8 mouse cellular contexts compared by ENCODE assay signal in genomic region chr7:143295356-143296000, GRCm38 (mm10).
DNase-seq lines count a peak whose midpoint lies in the region; ATAC-seq and TF ChIP-seq lines count a peak whose summit lies in the region.

No protein-coding gene starts in this region.

- no peaks in the 10 kb centered on the region for H3K27me3 ChIP-seq in embryonic facial prominence, embryonic 14.5 days (replicated peaks; ENCODE audit: control insufficient read depth, insufficient read depth, low read length)
- no peaks in the 10 kb centered on the region for H3K27me3 ChIP-seq in hindbrain, embryonic 10.5 days (ENCODE audit: insufficient read depth, poor library complexity, severe bottlenecking)
- H3K27me3 ChIP-seq in megakaryocyte, embryonic 14.5 days (replicated peaks) = peaks cover 17% of the 10 kb centered on the region
- no peaks in the 10 kb centered on the region for H3K27me3 ChIP-seq in small intestine, adult 2 months (ENCODE audit: control insufficient read depth, insufficient read depth, low read length)

- peaks cover 23% of the 10 kb centered on the region for H3K9me3 ChIP-seq in embryonic facial prominence, embryonic 14.5 days (ENCODE audit: control insufficient read depth, low read length)
- peaks cover 23% of the 10 kb centered on the region for H3K9me3 ChIP-seq in hindbrain, embryonic 10.5 days
- H3K9me3 ChIP-seq in megakaryocyte, embryonic 14.5 days = peaks cover 13% of the 10 kb centered on the region; the same call in 1 of the 2 replicates

- WGBS in embryonic facial prominence, embryonic 14.5 days = 60% methylated on average over 47 of the region's 47 CpGs
- 55% methylated on average over 47 of the region's 47 CpGs for WGBS in hindbrain, embryonic 10.5 days
- 78% methylated on average over 47 of the region's 47 CpGs for WGBS in small intestine, adult 2 months

- no peaks in the 10 kb centered on the region for H3K36me3 ChIP-seq in embryonic facial prominence, embryonic 14.5 days (ENCODE audit: control insufficient read depth, insufficient read depth, low read length)
- H3K36me3 ChIP-seq in hindbrain, embryonic 10.5 days = peaks cover 17% of the 10 kb centered on the region; the same call in 1 of the 2 replicates
- peaks cover 4% of the 10 kb centered on the region for H3K36me3 ChIP-seq in megakaryocyte, embryonic 14.5 days (replicated peaks; ENCODE audit: low read length)
- H3K36me3 ChIP-seq in small intestine, adult 2 months (ENCODE audit: control insufficient read depth, insufficient read depth, low read length) = peaks cover 8% of the 10 kb centered on the region

- TF ChIP-seq CTCF in small intestine, adult 2 months (IDR thresholded peaks at IDR 0.05; ENCODE audit: extremely low read depth, insufficient read length, insufficient replicate concordance, low read depth, low read length) = no peak

- intact Hi-C loops in left cerebral cortex, postnatal 25 days (cut with DNase I) = no loop called here

- H3K4me2 ChIP-seq in embryonic facial prominence, embryonic 14.5 days (ENCODE audit: low read depth, low read length) = peak overlapping the region; percentile 60

- H3K4me1 ChIP-seq in embryonic facial prominence, embryonic 14.5 days (ENCODE audit: control insufficient read depth, insufficient read depth, low read length) = peaks cover 27% of the 10 kb centered on the region
- H3K4me1 ChIP-seq in hindbrain, embryonic 10.5 days (replicated peaks) = peaks cover 36% of the 10 kb centered on the region
- peaks cover 17% of the 10 kb centered on the region for H3K4me1 ChIP-seq in megakaryocyte, embryonic 14.5 days
- H3K4me1 ChIP-seq in small intestine, adult 2 months (ENCODE audit: control insufficient read depth, insufficient read depth, insufficient read length, low read length) = no peaks in the 10 kb centered on the region; the same call in 1 of the 2 replicates

- ATAC-seq in embryonic facial prominence, embryonic 14.5 days (ENCODE audit: low read depth) = no peak
- ATAC-seq in inflammation-experienced regulatory T-cells, adult 6 months = no peak

- H3K27ac ChIP-seq in embryonic facial prominence, embryonic 14.5 days (replicated peaks; ENCODE audit: low read depth, low read length) = peak overlapping the region; percentile 87
- peak overlapping the region; percentile 87 for H3K27ac ChIP-seq in hindbrain, embryonic 10.5 days
- peak overlapping the region; percentile 34; the same call in 1 of the 2 replicates for H3K27ac ChIP-seq in small intestine, adult 2 months (ENCODE audit: insufficient read depth, low read depth, low read length)

- DNase-seq in CD8-positive naive resting alpha-beta T cell, adult 2 months (ENCODE audit: low read depth in 2 of 2, low spot score in 2 of 2) = peak; percentile 25
- peak; percentile 64 for DNase-seq in adrenal gland, adult 2 months
- no peak for DNase-seq in embryonic facial prominence, embryonic 14.5 days (ENCODE audit: low spot score)
- DNase-seq in hindbrain, embryonic 10.5 days (ENCODE audit: low spot score) = peak; percentile 46
- peak; percentile 46 to 58 for DNase-seq in left cerebral cortex, postnatal 25 days (ENCODE audit: low spot score in 2 of 2)

- peak overlapping the region; percentile 69 for H3K9ac ChIP-seq in embryonic facial prominence, embryonic 14.5 days (ENCODE audit: low read depth, low read length)

- peak overlapping the region; percentile 54 for H3K4me3 ChIP-seq in embryonic facial prominence, embryonic 14.5 days (ENCODE audit: low read depth, low read length)
- peak overlapping the region; percentile 68 for H3K4me3 ChIP-seq in hindbrain, embryonic 10.5 days
- peak overlapping the region; percentile 96 for H3K4me3 ChIP-seq in megakaryocyte, embryonic 14.5 days (replicated peaks)
- peak overlapping the region; percentile 64 for H3K4me3 ChIP-seq in small intestine, adult 2 months (ENCODE audit: low read depth, low read length)

- no peak for TF ChIP-seq POLR2A in small intestine, adult 2 months (IDR thresholded peaks at IDR 0.05; ENCODE audit: low read depth, low read length)

Comparison
In these comparisons a context has a peak if more than half of its experiments do, and no peak if none do; other contexts are left out.
1. H3K27ac ChIP-seq: peak in every context shown above with its lines; median percentile 87 in embryonic facial prominence, embryonic 14.5 days; 87 in hindbrain, embryonic 10.5 days; 34 in small intestine, adult 2 months.